Mouse (Mus musculus) bone marrow, adult 2 months (tissue): Measurements from ENCODE around the gene Vars. TPM values are rescaled to one million over a fixed set of nuclear protein-coding genes. Genes with fewer than 3 reads are reported as not detected.
"Not testable (repeated sequence)": the region's sequence is repeated elsewhere in the genome, so short reads cannot be mapped to it uniquely, and the experiment has no call there.

ENCODE experiments used
- H3K27ac ChIP-seq: fragments of 200-500 bp; 2 replicates; pipeline ENCODE4 v1.5.1; 2012; ENCODE audit warnings: low read depth, mild to moderate bottlenecking, control low read depth, inconsistent platforms, low read length; ENCODE audit not compliant: control insufficient read depth, poor library complexity, insufficient read depth
- H3K4me1 ChIP-seq: fragments of 200-500 bp; 2 replicates; pipeline ENCODE4 v1.6.1; 2011; ENCODE audit warnings: low read length; ENCODE audit not compliant: control insufficient read depth, insufficient read depth
- H3K4me3 ChIP-seq: fragments of 200-500 bp; replicated peaks from 2 replicates; pipeline ENCODE3; 2011; ENCODE audit warnings: mild to moderate bottlenecking, low read depth, low read length, control low read depth; ENCODE audit not compliant: control insufficient read depth
- CTCF ChIP-seq: fragments of 200-500 bp; IDR thresholded peaks from 2 replicates; pipeline ENCODE4 v1.5.1; 2011; ENCODE audit warnings: low read length, control low read depth; ENCODE audit not compliant: control insufficient read depth, insufficient read depth
- POLR2A ChIP-seq: fragments of 200-500 bp; IDR thresholded peaks from 2 replicates; pipeline ENCODE4 v1.6.1; 2011; ENCODE audit warnings: low read depth, mild to moderate bottlenecking, control low read depth, low read length, borderline replicate concordance; ENCODE audit not compliant: control insufficient read depth
- WGBS: fragments of 180-500 bp; shearing (Covaris S2); methylation state at CpG from one replicate; pipeline ENCODE4 v1.1.7; 2018; 5-methylcytosine and 5-hydroxymethylcytosine counted together
- polyA plus RNA-seq: library from polyadenylated mRNA; stranded (reverse); fragments of >200 nt; gene quantifications from 2 replicates; pipeline ENCODE4 v1.2.4, GENCODE M21; 2011; ENCODE audit warnings: low replicate concordance; ENCODE audit not compliant: missing spikeins, insufficient read depth, insufficient read length

Gene Vars
- polyA plus RNA-seq, 1 experiment: 158 TPM

- peaks cover 2% of the 10 kb centered on the region for H3K4me1 ChIP-seq
- 66% methylated on average over 12 of the region's 14 CpGs for WGBS
- H3K27ac ChIP-seq: peak overlapping the region; percentile 64
- peak overlapping the region; percentile 64 for H3K4me3 ChIP-seq
- TF ChIP-seq CTCF (no peak), POLR2A (no peak; the same call in 1 of the 2 replicates)
These were observed 4.2 kb upstream of the Vars start for GRCm38 (mm10) chr17:34996411-34997141.

GRCm38 (mm10) chr17:34997142-34997483, 3.7 kb upstream of the Vars start:
- H3K4me3 ChIP-seq: peak overlapping the region; percentile 61
- TF ChIP-seq POLR2A (no peak), CTCF (no peak)
- 59% methylated on average over 5 of the region's 5 CpGs for WGBS
- no peak overlapping the region for H3K27ac ChIP-seq
- peaks cover 2% of the 10 kb centered on the region for H3K4me1 ChIP-seq

GRCm38 (mm10) chr17:34998526-34999430, 2.0 kb upstream of the Vars start:
- Histone ChIP-seq H3K4me1 (peaks cover 7% of the 10 kb centered on the region), H3K4me3 (peak overlapping the region; percentile 86), H3K27ac (peak overlapping the region; percentile 93)
- TF ChIP-seq CTCF (0 out of 2 replicates have a peak, but pooled peaks have one; percentile 6), POLR2A (no peak)
- WGBS: 38% methylated on average over 15 of the region's 15 CpGs

GRCm38 (mm10) chr17:34999871-35000716, 693 bp upstream of the Vars start:
- H3K4me1 ChIP-seq: not testable (repeated sequence)
- Histone ChIP-seq H3K27ac (peak overlapping the region; percentile 100), H3K4me3 (peak overlapping the region; percentile 92)
- peak; percentile 35; the same call in 1 of the 2 replicates for TF ChIP-seq POLR2A
- WGBS: 2% methylated on average over 30 of the region's 32 CpGs

GRCm38 (mm10) chr17:35001452-35002152, 815 bp downstream of the Vars start:
- TF ChIP-seq CTCF (no peak), POLR2A (no peak)
- Histone ChIP-seq H3K4me3 (peak overlapping the region; percentile 92), H3K4me1 (peaks cover 5% of the 10 kb centered on the region; the same call in 1 of the 2 replicates), H3K27ac (peak overlapping the region; percentile 100)
- under 1% methylated on average over 35 of the region's 35 CpGs for WGBS

- peaks cover 5% of the 10 kb centered on the region; the same call in 1 of the 2 replicates for H3K4me1 ChIP-seq
- under 1% methylated on average over 12 of the region's 12 CpGs for WGBS
- peak overlapping the region; percentile 100 for H3K27ac ChIP-seq
- peak overlapping the region; percentile 92 for H3K4me3 ChIP-seq
- TF ChIP-seq POLR2A: 0 out of 2 replicates have a peak, but pooled peaks have one; percentile 41
- no peak for TF ChIP-seq CTCF
These were observed 1.5 kb downstream of the Vars start for GRCm38 (mm10) chr17:35002153-35002865.
